Mouse (Mus musculus) lung, postnatal 0 days (tissue): ENCODE measurements around the gene Cenpl. TPM values are rescaled to one million over a fixed set of nuclear protein-coding genes. Genes with fewer than 3 reads are reported as not detected.

Experiments
- ATAC-seq: fragments of 200-750 bp; cut with Nextera tagmentation; 2 replicates; pipeline ENCODE4 v1.8.0; 2017; ENCODE audit warnings: moderate library complexity
- DNase-seq: peaks from one replicate; pipeline ENCODE4 v3.0.0-alpha.2; 2016; ENCODE audit warnings: low spot score
- H3K27ac ChIP-seq: fragments of 300-500 bp; sonication (generic); 2 replicates; pipeline ENCODE4 v1.5.1; 2014; ENCODE audit warnings: antibody characterized with exemption, mild to moderate bottlenecking, low read length, mixed read lengths
- H3K27me3 ChIP-seq: fragments of 300-500 bp; sonication (generic); replicated peaks from 2 replicates; pipeline ENCODE4 v1.6.1; 2014; ENCODE audit warnings: low read length, mixed read lengths; ENCODE audit not compliant: insufficient read depth
- H3K36me3 ChIP-seq: fragments of 300-500 bp; sonication (generic); 2 replicates; pipeline ENCODE4 v1.6.1; 2014; ENCODE audit warnings: low read length, mixed read lengths; ENCODE audit not compliant: insufficient read depth
- H3K4me1 ChIP-seq: fragments of 300-500 bp; sonication (generic); 2 replicates; pipeline ENCODE4 v1.6.1; 2014; ENCODE audit warnings: antibody characterized with exemption, low read depth, low read length, mixed read lengths; ENCODE audit not compliant: insufficient read depth
- H3K4me2 ChIP-seq: fragments of 300-500 bp; sonication (generic); replicated peaks from 2 replicates; pipeline ENCODE4 v1.6.1; 2014; ENCODE audit warnings: low read depth, mild to moderate bottlenecking, low read length, moderate library complexity, mixed read lengths
- H3K4me3 ChIP-seq: fragments of 300-500 bp; sonication (generic); 2 replicates; pipeline ENCODE4 v1.5.1; 2014; ENCODE audit warnings: low read depth, low read length
- H3K9ac ChIP-seq: fragments of 300-500 bp; sonication (generic); replicated peaks from 2 replicates; pipeline ENCODE4 v1.6.1; 2014; ENCODE audit warnings: low read depth, mild to moderate bottlenecking
- H3K9me3 ChIP-seq: fragments of 300-500 bp; sonication (generic); 2 replicates; pipeline ENCODE4 v1.6.1; 2016; ENCODE audit warnings: low read length, mixed read lengths
- CTCF ChIP-seq: IDR thresholded peaks from 2 replicates; pipeline ENCODE4 v1.5.1; 2016; ENCODE audit warnings: antibody characterized with exemption, mild to moderate bottlenecking
- EP300 ChIP-seq: IDR thresholded peaks from 2 replicates; pipeline ENCODE4 v1.6.1; 2016; ENCODE audit warnings: antibody characterized with exemption, mild to moderate bottlenecking, control low read depth
- WGBS: fragments of 180-500 bp; shearing (Covaris S2); extraction: QIAGEN DNeasy Blood & Tissue Kit; methylation state at CpG from one replicate; pipeline ENCODE4 v1.1.7; 2014; 5-methylcytosine and 5-hydroxymethylcytosine counted together
- polyA plus RNA-seq: library from polyadenylated mRNA; unstranded; fragments of >200 nt; fragmentation: Nextera tagmentation; extraction: Ambion mirVana; gene quantifications from 2 replicates; pipeline ENCODE4 v1.2.1, GENCODE M21; 2015

Gene Cenpl
- polyA plus RNA-seq, 1 experiment from 2014 or later: 4.5 TPM

DNA sequence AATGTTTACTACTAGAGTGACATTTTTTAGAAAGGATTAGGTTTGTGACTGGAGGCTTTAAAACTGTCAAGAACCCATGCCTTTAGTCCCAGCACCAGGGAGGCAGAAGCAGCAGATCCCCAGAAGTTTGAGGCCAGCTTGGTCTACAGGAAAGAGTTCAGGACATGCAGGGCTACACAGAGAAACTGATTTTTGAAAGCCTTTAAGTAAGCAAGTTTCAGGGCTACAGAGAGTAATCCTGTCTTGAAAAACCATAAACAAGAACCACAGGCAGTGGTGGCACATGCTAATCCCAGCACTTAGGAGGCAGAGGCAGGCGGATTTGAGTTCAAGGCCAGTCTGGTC, 30.1 kb upstream of the Cenpl start:
- no peak for DNase-seq
- no peak overlapping the region for H3K4me3 ChIP-seq
- no peaks in the 10 kb centered on the region for H3K27me3 ChIP-seq
- H3K9ac ChIP-seq: no peak overlapping the region
- 60% methylated on average over 1 of the region's 1 CpGs for WGBS
- no peak overlapping the region for H3K27ac ChIP-seq
- H3K4me2 ChIP-seq: no peak overlapping the region
- peaks cover 6% of the 10 kb centered on the region; the same call in 1 of the 2 replicates for H3K36me3 ChIP-seq
- no peaks in the 10 kb centered on the region for H3K9me3 ChIP-seq
- H3K4me1 ChIP-seq: peaks cover 9% of the 10 kb centered on the region; the same call in 1 of the 2 replicates
- TF ChIP-seq CTCF (no peak), EP300 (no peak)
- ATAC-seq: no peak

DNA sequence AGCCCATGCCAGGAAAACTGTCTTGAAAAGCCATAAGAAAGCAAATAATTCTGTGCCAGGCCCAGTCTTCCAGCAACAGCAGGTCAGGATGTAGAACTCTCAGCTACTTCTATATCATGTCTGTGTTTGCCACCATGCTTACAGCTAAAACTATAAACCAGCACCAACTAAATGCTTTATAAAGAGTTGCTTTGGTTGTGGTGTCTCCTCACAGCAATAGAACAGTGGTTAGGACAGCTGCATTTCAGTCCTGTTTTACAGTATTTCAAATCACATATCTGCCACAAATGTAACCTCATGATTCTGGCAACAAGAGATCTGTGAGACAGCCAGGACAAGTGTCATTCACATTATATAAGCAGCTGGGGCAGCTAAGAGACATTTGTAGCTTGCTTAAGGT, 29.7 kb upstream of the Cenpl start:
- ATAC-seq (no peak), DNase-seq (no peak)
- H3K4me2 ChIP-seq: no peak overlapping the region
- H3K27me3 ChIP-seq: no peaks in the 10 kb centered on the region
- H3K27ac ChIP-seq: no peak overlapping the region
- H3K9me3 ChIP-seq: no peaks in the 10 kb centered on the region
- no peak for TF ChIP-seq EP300
- no peak for TF ChIP-seq CTCF
- H3K4me1 ChIP-seq: peaks cover 7% of the 10 kb centered on the region; the same call in 1 of the 2 replicates
- no peak overlapping the region for H3K9ac ChIP-seq
- no peak overlapping the region for H3K4me3 ChIP-seq
- H3K36me3 ChIP-seq: peaks cover 6% of the 10 kb centered on the region; the same call in 1 of the 2 replicates

DNA sequence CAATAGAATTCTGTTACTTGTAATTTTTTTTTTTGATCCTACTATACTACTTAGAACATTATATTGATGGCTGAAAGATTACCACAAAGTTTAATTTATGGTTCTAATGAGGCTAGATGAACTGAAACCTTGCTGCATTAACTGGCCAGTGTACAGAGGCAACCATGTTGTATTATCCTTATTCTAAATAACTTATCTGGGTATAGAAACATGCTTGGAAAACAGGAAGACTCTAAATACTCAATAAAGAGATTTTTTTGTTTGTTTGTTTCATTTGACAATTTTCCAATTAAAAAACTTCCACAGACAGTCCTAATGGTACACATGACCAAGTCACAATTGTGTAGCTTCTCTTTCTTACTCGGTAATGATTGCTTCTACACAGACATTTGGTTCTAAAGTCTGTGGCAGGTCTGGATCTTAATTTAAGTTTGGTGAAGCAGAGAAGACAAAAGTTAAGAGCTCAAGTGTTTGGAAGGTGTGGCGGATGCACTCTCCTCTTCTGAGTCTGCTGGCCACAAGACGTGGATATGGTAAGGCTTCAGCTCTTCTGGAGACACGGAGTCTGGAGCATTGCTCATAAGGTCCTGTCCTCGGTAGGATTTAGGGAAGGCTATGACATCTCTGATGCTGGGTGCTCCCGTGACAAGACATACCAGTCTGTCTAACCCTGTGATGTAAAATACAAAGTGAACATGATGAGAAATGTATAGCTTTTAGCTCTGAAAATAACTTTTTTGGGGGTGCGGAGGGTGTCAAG, 29.1 kb upstream of the Cenpl start:
- Histone ChIP-seq H3K4me1 (peaks cover 1% of the 10 kb centered on the region; the same call in 1 of the 2 replicates), H3K4me3 (no peak overlapping the region), H3K36me3 (peaks cover 6% of the 10 kb centered on the region; the same call in 1 of the 2 replicates), H3K27ac (no peak overlapping the region), H3K27me3 (no peaks in the 10 kb centered on the region), H3K9ac (no peak overlapping the region), H3K4me2 (no peak overlapping the region), H3K9me3 (no peaks in the 10 kb centered on the region)
- TF ChIP-seq CTCF (no peak), EP300 (no peak)
- ATAC-seq (no peak), DNase-seq (no peak)
- 85% methylated on average over 7 of the region's 7 CpGs for WGBS

DNA sequence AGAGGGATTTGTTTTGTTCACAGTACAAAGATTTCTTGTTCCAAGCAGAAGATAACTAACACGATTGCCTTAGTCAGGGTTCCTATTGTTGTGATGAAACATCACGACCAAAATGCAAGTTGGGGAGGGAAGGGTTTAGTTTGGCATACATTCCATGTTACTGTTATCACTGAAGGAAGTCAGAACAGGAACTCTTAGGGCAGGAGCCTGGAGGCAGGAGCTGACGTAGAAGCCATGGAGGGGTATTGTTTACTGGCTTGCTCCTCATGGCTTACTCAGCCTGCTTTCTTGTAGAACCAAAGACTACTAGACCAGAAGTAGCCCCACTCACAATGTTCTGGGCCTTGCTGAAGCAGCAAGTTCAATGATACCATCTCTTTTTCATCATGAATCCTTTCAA, 23.5 kb upstream of the Cenpl start:
- H3K36me3 ChIP-seq: peaks cover 3% of the 10 kb centered on the region; the same call in 1 of the 2 replicates
- H3K9ac ChIP-seq: no peak overlapping the region
- no peak for TF ChIP-seq CTCF
- TF ChIP-seq EP300: no peak
- H3K9me3 ChIP-seq: no peaks in the 10 kb centered on the region
- no peak overlapping the region for H3K27ac ChIP-seq
- H3K27me3 ChIP-seq: no peaks in the 10 kb centered on the region
- 72% methylated on average over 3 of the region's 3 CpGs for WGBS
- DNase-seq (no peak), ATAC-seq (no peak)
- no peak overlapping the region for H3K4me2 ChIP-seq
- H3K4me1 ChIP-seq: no peaks in the 10 kb centered on the region
- no peak overlapping the region for H3K4me3 ChIP-seq

DNA sequence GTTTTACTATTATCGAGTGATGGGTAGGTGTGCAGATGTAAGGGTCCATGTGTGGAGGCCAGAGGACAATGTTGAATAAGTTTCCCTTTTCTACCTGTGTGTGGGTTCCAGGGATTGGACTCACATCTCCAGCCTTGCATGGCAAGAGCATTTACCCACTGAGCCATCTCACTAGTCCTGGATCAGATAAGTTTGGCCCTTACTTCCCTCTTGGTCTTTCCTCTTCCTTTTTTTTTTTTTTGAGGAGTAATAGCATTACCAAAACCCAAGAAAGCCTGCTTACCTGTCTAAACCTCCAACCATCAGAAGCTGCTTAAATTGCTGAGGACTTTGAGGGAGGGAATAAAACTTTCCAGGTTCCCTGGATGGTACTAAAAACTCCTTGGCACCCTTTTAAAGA, 13.3 kb upstream of the Cenpl start:
- Histone ChIP-seq H3K4me2 (no peak overlapping the region), H3K4me3 (no peak overlapping the region), H3K9me3 (no peaks in the 10 kb centered on the region), H3K27ac (no peak overlapping the region), H3K9ac (no peak overlapping the region), H3K4me1 (no peaks in the 10 kb centered on the region), H3K36me3 (no peaks in the 10 kb centered on the region), H3K27me3 (no peaks in the 10 kb centered on the region)
- DNase-seq (no peak), ATAC-seq (no peak)
- WGBS: 95% methylated on average over 1 of the region's 1 CpGs
- TF ChIP-seq EP300: no peak

- ATAC-seq (no peak), DNase-seq (no peak)
- Histone ChIP-seq H3K4me3 (no peak overlapping the region), H3K27ac (no peak overlapping the region), H3K4me1 (no peaks in the 10 kb centered on the region), H3K4me2 (no peak overlapping the region), H3K9me3 (no peaks in the 10 kb centered on the region), H3K36me3 (no peaks in the 10 kb centered on the region), H3K27me3 (no peaks in the 10 kb centered on the region), H3K9ac (no peak overlapping the region)
- 69% methylated on average over 1 of the region's 1 CpGs for WGBS
- TF ChIP-seq EP300 (no peak), CTCF (no peak)
Measured at GRCm38 (mm10) chr1:161063351-161063750, 7.2 kb upstream of the Cenpl start.

- no peaks in the 10 kb centered on the region for H3K9me3 ChIP-seq
- H3K4me2 ChIP-seq: peak overlapping the region; percentile 62
- WGBS: under 1% methylated on average over 12 of the region's 12 CpGs
- DNase-seq (no peak), ATAC-seq (no peak)
- H3K27ac ChIP-seq: peak overlapping the region; percentile 20
- H3K9ac ChIP-seq: peak overlapping the region; percentile 39
- TF ChIP-seq EP300 (no peak), CTCF (no peak)
- H3K4me1 ChIP-seq: peaks cover 17% of the 10 kb centered on the region; the same call in 1 of the 2 replicates
- no peaks in the 10 kb centered on the region for H3K27me3 ChIP-seq
- no peaks in the 10 kb centered on the region for H3K36me3 ChIP-seq
- peak overlapping the region; percentile 71 for H3K4me3 ChIP-seq
Measured at GRCm38 (mm10) chr1:161071272-161071620, 733 bp downstream of the Cenpl start.
